Mouse (Mus musculus) heart, postnatal 0 days (tissue): ENCODE data around the gene Pard3. TPM values are rescaled to one million over a fixed set of nuclear protein-coding genes. Genes with fewer than 3 reads are reported as not detected.

Source experiments
- ATAC-seq: fragments of 200-750 bp; cut with Nextera tagmentation; 2 replicates; pipeline ENCODE4 v1.8.0; 2017; ENCODE audit warnings: low read depth, moderate number of reproducible peaks, moderate library complexity; ENCODE audit not compliant: insufficient read depth
- DNase-seq: peaks from one replicate; pipeline ENCODE4 v3.0.0-alpha.2; 2016; ENCODE audit warnings: low spot score
- H3K27ac ChIP-seq: fragments of 300-500 bp; sonication (generic); 2 replicates; pipeline ENCODE4 v1.5.1; 2014; ENCODE audit warnings: low read depth, mild to moderate bottlenecking
- H3K27me3 ChIP-seq: fragments of 300-500 bp; sonication (generic); 2 replicates; pipeline ENCODE4 v1.6.1; 2014; ENCODE audit warnings: low read length, mixed read lengths; ENCODE audit not compliant: control insufficient read depth, insufficient read depth
- H3K36me3 ChIP-seq: fragments of 300-500 bp; sonication (generic); replicated peaks from 2 replicates; pipeline ENCODE4 v1.6.1; 2014; ENCODE audit warnings: low read length, mixed read lengths; ENCODE audit not compliant: control insufficient read depth, insufficient read depth
- H3K4me1 ChIP-seq: fragments of 300-500 bp; sonication (generic); 2 replicates; pipeline ENCODE4 v1.6.1; 2014; ENCODE audit warnings: antibody characterized with exemption; ENCODE audit not compliant: control insufficient read depth, insufficient read depth
- H3K4me2 ChIP-seq: fragments of 300-500 bp; sonication (generic); 2 replicates; pipeline ENCODE4 v1.6.1; 2014; ENCODE audit warnings: low read depth, mild to moderate bottlenecking, low read length, moderate library complexity
- H3K4me3 ChIP-seq: fragments of 300-500 bp; sonication (generic); 2 replicates; pipeline ENCODE4 v1.5.1; 2014; ENCODE audit warnings: low read depth, low read length
- H3K9ac ChIP-seq: fragments of 300-500 bp; sonication (generic); replicated peaks from 2 replicates; pipeline ENCODE4 v1.6.1; 2014; ENCODE audit warnings: low read depth, low read length, mixed read lengths
- H3K9me3 ChIP-seq: fragments of 300-500 bp; sonication (generic); replicated peaks from 2 replicates; pipeline ENCODE4 v1.6.1; 2016; ENCODE audit warnings: low read length; ENCODE audit not compliant: control insufficient read depth
- CTCF ChIP-seq: IDR thresholded peaks from 2 replicates; pipeline ENCODE4 v1.5.1; 2016; ENCODE audit warnings: antibody characterized with exemption, control low read depth, low read depth
- EP300 ChIP-seq: IDR thresholded peaks from 2 replicates; pipeline ENCODE4 v1.6.1; 2016; ENCODE audit warnings: antibody characterized with exemption, low read depth
- WGBS: fragments of 180-500 bp; shearing (Covaris S2); extraction: QIAGEN DNeasy Blood & Tissue Kit; methylation state at CpG from one replicate; pipeline ENCODE4 v1.1.7; 2014; 5-methylcytosine and 5-hydroxymethylcytosine counted together
- polyA plus RNA-seq: library from polyadenylated mRNA; unstranded; fragments of >200 nt; fragmentation: Nextera tagmentation; extraction: Ambion mirVana; gene quantifications from 2 replicates; pipeline ENCODE4 v1.2.1, GENCODE M21; 2015
- total RNA-seq: library from RNA; depleted of rRNA; stranded (reverse); fragments of >200 nt; gene quantifications from 2 replicates; pipeline ENCODE4 v1.2.3, GENCODE M21; 2014; ENCODE audit warnings: low replicate concordance

Pard3 gene
- total and polyA plus RNA-seq, 2 experiments from 2014 or later, result 9.2 to 13.8 TPM

DNA sequence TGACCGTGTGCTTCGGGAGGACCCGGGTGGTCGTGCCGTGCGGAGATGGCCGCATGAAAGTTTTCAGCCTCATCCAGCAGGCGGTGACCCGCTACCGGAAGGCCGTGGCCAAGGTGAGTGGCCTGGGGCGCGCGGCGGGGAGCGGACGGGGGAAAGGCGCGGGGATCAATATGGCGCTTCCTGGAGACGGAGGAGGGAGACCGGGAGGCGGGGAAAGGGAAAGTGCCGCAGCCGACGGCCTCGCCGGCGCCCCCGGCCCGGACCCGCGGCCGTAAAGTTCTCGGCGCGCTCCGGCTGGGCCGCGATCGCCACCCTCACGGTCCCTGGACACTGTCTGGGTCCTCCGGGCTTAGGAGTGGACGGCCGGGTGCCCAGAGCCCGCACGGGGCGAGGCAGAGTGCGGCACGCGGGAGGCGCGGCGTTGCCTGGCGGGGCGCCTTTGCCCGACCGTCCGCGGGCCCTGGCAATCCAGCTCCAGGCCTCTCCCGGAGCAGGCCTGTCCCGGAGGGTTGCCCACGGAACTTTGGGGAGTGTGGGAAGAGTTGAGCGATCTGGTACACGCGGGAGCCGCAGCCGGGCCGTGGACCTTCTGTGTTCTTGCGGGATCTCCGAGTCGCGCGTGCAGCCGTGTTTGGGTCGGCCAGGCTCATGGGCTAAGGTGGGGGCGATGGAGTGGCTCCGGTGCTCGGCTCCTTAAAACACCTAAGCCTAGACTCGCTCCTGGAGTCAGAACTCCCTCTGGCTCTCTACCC, 844 bp downstream of the Pard3 start:
- no peaks in the 10 kb centered on the region for H3K36me3 ChIP-seq

DNA sequence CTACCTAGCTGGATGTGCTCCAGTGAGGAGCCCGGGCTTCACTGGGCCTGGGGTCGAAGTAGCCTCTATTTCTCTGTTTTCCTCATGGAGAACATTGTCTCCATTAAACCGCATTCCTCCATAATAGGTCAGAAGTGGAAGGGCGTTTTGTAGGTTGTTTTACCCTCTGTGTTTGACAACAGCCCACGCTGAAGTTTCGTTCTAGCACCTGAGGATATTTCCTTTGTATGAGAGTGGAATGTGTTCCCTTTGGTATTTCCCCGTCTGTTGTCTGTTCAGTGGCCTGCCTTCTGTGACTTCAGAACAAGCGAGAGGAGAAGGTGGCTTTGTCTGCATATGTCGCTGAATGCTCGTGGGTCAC, 1.4 kb downstream of the Pard3 start:
- Histone ChIP-seq H3K27me3 (no peaks in the 10 kb centered on the region), H3K36me3 (no peaks in the 10 kb centered on the region), H3K4me1 (peaks cover 22% of the 10 kb centered on the region), H3K9me3 (no peaks in the 10 kb centered on the region), H3K9ac (peak overlapping the region; percentile 97), H3K27ac (peak overlapping the region; percentile 94), H3K4me3 (peak overlapping the region; percentile 94), H3K4me2 (peak overlapping the region; percentile 88)
- ATAC-seq (no peak), DNase-seq (no peak)
- TF ChIP-seq CTCF (no peak), EP300 (no peak)
- 5% methylated on average over 10 of the region's 10 CpGs for WGBS

More for the DNA sequence above, 844 bp downstream of the Pard3 start:
- Histone ChIP-seq H3K9ac (peak overlapping the region; percentile 97), H3K9me3 (no peaks in the 10 kb centered on the region), H3K27ac (peak overlapping the region; percentile 94), H3K4me1 (peaks cover 19% of the 10 kb centered on the region), H3K4me2 (peak overlapping the region; percentile 88), H3K4me3 (peak overlapping the region; percentile 94), H3K27me3 (no peaks in the 10 kb centered on the region)
- TF ChIP-seq EP300 (no peak), CTCF (no peak)
- peak; percentile 49 for ATAC-seq
- under 1% methylated on average over 59 of the region's 80 CpGs for WGBS
- peak; percentile 61 for DNase-seq

DNA sequence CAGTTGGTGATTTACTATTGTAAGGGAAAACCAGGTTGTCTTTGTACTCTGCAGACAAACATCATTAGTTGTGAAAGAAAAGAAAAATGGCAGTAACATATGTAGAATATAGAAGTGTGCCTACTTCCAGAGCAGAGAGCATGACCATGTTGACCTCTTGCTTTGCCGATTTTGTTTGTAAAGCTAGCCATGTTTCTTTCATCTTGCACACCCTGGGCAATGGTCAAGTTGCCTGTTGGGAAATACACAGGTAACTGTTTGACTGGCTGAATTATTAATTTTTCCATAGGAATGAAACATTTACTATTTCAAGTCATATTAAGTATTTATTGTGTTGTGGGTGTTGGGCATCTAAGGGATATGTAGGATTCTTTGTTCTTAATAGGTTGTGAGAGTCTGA, 2.1 kb downstream of the Pard3 start:
- TF ChIP-seq EP300, result no peak
- TF ChIP-seq CTCF, result no peak
- Histone ChIP-seq H3K36me3 (no peaks in the 10 kb centered on the region), H3K4me3 (peak overlapping the region; percentile 94; the same call in 1 of the 2 replicates), H3K4me2 (peak overlapping the region; percentile 88), H3K27ac (no peak overlapping the region; the same call in 1 of the 2 replicates), H3K4me1 (peaks cover 29% of the 10 kb centered on the region), H3K27me3 (no peaks in the 10 kb centered on the region), H3K9me3 (no peaks in the 10 kb centered on the region), H3K9ac (no peak overlapping the region)
- DNase-seq, result no peak
- 57% methylated on average over 1 of the region's 1 CpGs for WGBS
- no peak for ATAC-seq

DNA sequence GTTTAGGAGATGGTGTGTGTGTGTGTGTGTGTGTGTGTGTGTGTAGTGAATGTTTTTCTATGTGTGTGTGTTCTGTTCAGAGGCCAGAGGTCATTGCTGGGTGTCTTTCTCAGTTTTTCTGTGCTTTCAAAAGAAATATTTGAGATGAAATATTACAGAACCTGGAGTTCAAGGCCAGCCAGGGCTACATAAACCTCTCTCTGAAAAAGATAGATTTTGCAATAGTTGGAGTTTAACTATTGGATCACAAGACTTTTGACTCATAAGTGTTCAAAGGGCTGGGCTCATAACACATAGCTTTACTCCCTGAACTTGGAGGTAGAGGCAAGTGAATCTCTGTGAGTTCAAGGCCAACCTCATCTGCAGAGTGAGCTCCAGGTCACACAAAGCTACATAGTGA, 2.8 kb downstream of the Pard3 start:
- TF ChIP-seq CTCF (no peak), EP300 (no peak)
- H3K4me1 ChIP-seq, result peaks cover 29% of the 10 kb centered on the region
- no peak overlapping the region for H3K4me3 ChIP-seq
- H3K9ac ChIP-seq, result no peak overlapping the region
- H3K27me3 ChIP-seq, result no peaks in the 10 kb centered on the region
- H3K9me3 ChIP-seq, result no peaks in the 10 kb centered on the region
- ATAC-seq, result no peak
- no peak for DNase-seq
- no peaks in the 10 kb centered on the region for H3K36me3 ChIP-seq
- no peak overlapping the region for H3K4me2 ChIP-seq
- H3K27ac ChIP-seq, result no peak overlapping the region

DNA sequence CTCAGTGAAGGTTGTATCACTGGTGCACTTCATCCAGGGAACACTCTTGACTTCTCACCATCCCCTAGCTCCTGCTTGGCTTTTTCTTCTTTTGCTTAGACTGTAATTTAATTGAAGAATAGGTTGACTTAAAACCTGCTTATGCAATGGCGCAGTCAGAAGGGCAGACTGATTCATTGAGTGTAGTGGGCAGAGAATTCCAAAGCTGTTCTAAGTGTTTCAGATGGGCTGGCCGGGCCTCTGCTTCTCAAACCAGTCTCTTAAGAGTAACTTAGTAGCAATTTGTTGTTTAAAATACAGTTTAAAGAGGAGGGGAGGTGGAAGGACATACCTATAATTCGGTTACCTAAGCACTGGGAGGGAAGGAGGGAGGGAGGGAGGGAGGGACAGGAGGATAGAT, 5.0 kb downstream of the Pard3 start:
- Histone ChIP-seq H3K4me2 (no peak overlapping the region), H3K9me3 (no peaks in the 10 kb centered on the region), H3K27me3 (no peaks in the 10 kb centered on the region), H3K36me3 (no peaks in the 10 kb centered on the region), H3K4me1 (peaks cover 30% of the 10 kb centered on the region), H3K9ac (no peak overlapping the region), H3K27ac (no peak overlapping the region), H3K4me3 (no peak overlapping the region)
- TF ChIP-seq EP300 (no peak), CTCF (no peak)
- WGBS, result 73% methylated on average over 3 of the region's 3 CpGs
- DNase-seq (no peak), ATAC-seq (no peak)

DNA sequence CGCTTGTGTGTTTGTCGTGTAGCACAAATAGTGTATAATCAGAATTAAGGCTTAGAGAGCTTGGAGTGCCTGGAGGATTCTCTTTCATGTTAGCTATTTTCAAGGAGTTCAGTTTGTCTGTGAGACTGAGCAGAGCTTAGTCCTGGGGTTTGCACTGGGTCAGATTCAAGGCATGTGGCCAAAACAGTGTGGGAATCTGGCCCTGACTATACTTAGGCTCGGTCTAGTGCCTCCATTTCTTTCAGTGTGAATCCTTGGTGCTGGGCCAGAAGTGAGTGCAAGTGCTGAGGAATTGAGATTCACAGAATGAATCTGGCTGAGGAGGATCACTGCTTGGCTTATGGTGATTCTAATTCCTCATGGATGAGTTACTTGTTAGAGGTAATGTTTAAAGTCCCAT, 6.5 kb downstream of the Pard3 start:
- H3K27me3 ChIP-seq, result no peaks in the 10 kb centered on the region
- TF ChIP-seq EP300, result no peak
- TF ChIP-seq CTCF, result no peak
- 24% methylated on average over 3 of the region's 3 CpGs for WGBS
- no peaks in the 10 kb centered on the region for H3K9me3 ChIP-seq
- peak; percentile 53 for DNase-seq
- ATAC-seq, result peak; percentile 60
- H3K4me1 ChIP-seq, result peaks cover 33% of the 10 kb centered on the region
- H3K9ac ChIP-seq, result no peak overlapping the region
- H3K27ac ChIP-seq, result peak overlapping the region; percentile 22; the same call in 1 of the 2 replicates
- no peak overlapping the region for H3K4me2 ChIP-seq
- no peak overlapping the region for H3K4me3 ChIP-seq
- H3K36me3 ChIP-seq, result no peaks in the 10 kb centered on the region
